Mouse (Mus musculus): ENCODE results near the gene Zfp92. TPM values are rescaled to one million over a fixed set of nuclear protein-coding genes. Genes with fewer than 3 reads are reported as not detected.
"Not testable (repeated sequence)": the region's sequence is repeated elsewhere in the genome, so short reads cannot be mapped to it uniquely, and the experiment has no call there.

The Zfp92 gene
- total RNA-seq (2015; ENCODE audit: low replicate concordance) (not detected in 2 replicates), total RNA-seq (2017; ENCODE audit: low replicate concordance) (not detected in 2 replicates)

- no peak for ATAC-seq (replicated peaks; ENCODE audit: low FRiP score, poor library complexity, severe bottlenecking)
Measured at GRCm38 (mm10) chrX:73410880-73411517, at the start of gene Zfp92. Zfp92 (plus strand) TSS chrX:73411096.

GRCm38 (mm10) chrX:73363291-73363690 lies 47.6 kb upstream of the Zfp92 start:
- no peak for ATAC-seq (replicated peaks; ENCODE audit: low FRiP score, poor library complexity, severe bottlenecking)

- ATAC-seq (replicated peaks; ENCODE audit: low FRiP score, poor library complexity, severe bottlenecking) = no peak
Measured at GRCm38 (mm10) chrX:73384419-73384818, 26.5 kb upstream of the Zfp92 start.

GRCm38 (mm10) chrX:73384924-73385323 lies 26.0 kb upstream of the Zfp92 start:
- ATAC-seq (replicated peaks; ENCODE audit: low FRiP score, poor library complexity, severe bottlenecking) = no peak

GRCm38 (mm10) chrX:73391481-73391880 lies 19.4 kb upstream of the Zfp92 start:
- ATAC-seq (replicated peaks; ENCODE audit: low FRiP score, poor library complexity, severe bottlenecking) = no peak

- no peak for ATAC-seq (replicated peaks; ENCODE audit: low FRiP score, poor library complexity, severe bottlenecking)
Measured at GRCm38 (mm10) chrX:73396446-73396845, 14.4 kb upstream of the Zfp92 start.

- not testable (repeated sequence) for ATAC-seq (replicated peaks; ENCODE audit: low FRiP score, poor library complexity, severe bottlenecking)
Measured at GRCm38 (mm10) chrX:73398636-73399035, 12.3 kb upstream of the Zfp92 start, which contains the start of gene Gm18336. Gm18336 (minus strand) TSS chrX:73398736.

- ATAC-seq (replicated peaks; ENCODE audit: low FRiP score, poor library complexity, severe bottlenecking) = no peak
Measured at GRCm38 (mm10) chrX:73400951-73401350, 9.9 kb upstream of the Zfp92 start.

GRCm38 (mm10) chrX:73401616-73402015 lies 9.3 kb upstream of the Zfp92 start:
- no peak for ATAC-seq (replicated peaks; ENCODE audit: low FRiP score, poor library complexity, severe bottlenecking)

- no peak for ATAC-seq (replicated peaks; ENCODE audit: low FRiP score, poor library complexity, severe bottlenecking)
Measured at GRCm38 (mm10) chrX:73412767-73413166, 1.9 kb downstream of the Zfp92 start.

- no peak for ATAC-seq (replicated peaks; ENCODE audit: low FRiP score, poor library complexity, severe bottlenecking)
Measured at GRCm38 (mm10) chrX:73430036-73430435, 19.1 kb downstream of the Zfp92 start.

- no peak for ATAC-seq (replicated peaks; ENCODE audit: low FRiP score, poor library complexity, severe bottlenecking)
Measured at GRCm38 (mm10) chrX:73432850-73433249, 22.0 kb downstream of the Zfp92 start.

GRCm38 (mm10) chrX:73435252-73435651 lies 24.4 kb downstream of the Zfp92 start, which contains the start of gene Trex2:
Trex2 (minus strand) TSS chrX:73435344.
- ATAC-seq (replicated peaks; ENCODE audit: low FRiP score, poor library complexity, severe bottlenecking) = no peak

GRCm38 (mm10) chrX:73441428-73441827 lies 30.5 kb downstream of the Zfp92 start:
- no peak for ATAC-seq (replicated peaks; ENCODE audit: low FRiP score, poor library complexity, severe bottlenecking)

GRCm38 (mm10) chrX:73451949-73452348 lies 41.1 kb downstream of the Zfp92 start:
- ATAC-seq (replicated peaks; ENCODE audit: low FRiP score, poor library complexity, severe bottlenecking) = no peak; the same call in 1 of the 2 replicates

- peak; percentile 100 for ATAC-seq (replicated peaks; ENCODE audit: low FRiP score, poor library complexity, severe bottlenecking)
Measured at GRCm38 (mm10) chrX:73458877-73459392, 48.0 kb downstream of the Zfp92 start, which contains the start of gene Haus7. Haus7 (minus strand) TSS chrX:73459044.

- no peak for ATAC-seq (replicated peaks; ENCODE audit: low FRiP score, poor library complexity, severe bottlenecking)
Measured at GRCm38 (mm10) chrX:73460792-73461191, 49.9 kb downstream of the Zfp92 start.

GRCm38 (mm10) chrX:73465483-73466186 lies 54.7 kb downstream of the Zfp92 start:
- no peak for ATAC-seq (replicated peaks; ENCODE audit: low FRiP score, poor library complexity, severe bottlenecking)

GRCm38 (mm10) chrX:73467446-73468241 lies 56.7 kb downstream of the Zfp92 start:
- no peak for ATAC-seq (replicated peaks; ENCODE audit: low FRiP score, poor library complexity, severe bottlenecking)

- no peak for ATAC-seq (replicated peaks; ENCODE audit: low FRiP score, poor library complexity, severe bottlenecking)
Measured at GRCm38 (mm10) chrX:73468330-73468729, 57.4 kb downstream of the Zfp92 start.
